Mouse (Mus musculus): ENCODE data around the gene Wnt11. TPM values are rescaled to one million over a fixed set of nuclear protein-coding genes. Genes with fewer than 3 reads are reported as not detected.
A peak's percentile ranks its signal among the peaks of the same experiment; 100 is the strongest.

Gene Wnt11
- polyA plus RNA-seq, 1 experiment from 2014 or later: 3.6 TPM

GRCm38 (mm10) chr7:98893144-98893543 lies 58.2 kb downstream of the Wnt11 start:
- H3K27ac ChIP-seq: no peak overlapping the region

GRCm38 (mm10) chr7:98894305-98894704 lies 59.4 kb downstream of the Wnt11 start:
- ATAC-seq: 0 out of 2 replicates have a peak, but pooled peaks have one; percentile 24
- WGBS (ENCODE audit: insufficient replicate concordance): 73% methylated on average over 5 of the region's 5 CpGs
- H3K27ac ChIP-seq: no peak overlapping the region
- no peak overlapping the region for H3K4me2 ChIP-seq
- no peak overlapping the region for H3K9ac ChIP-seq
- H3K9me3 ChIP-seq (replicated peaks): no peaks in the 10 kb centered on the region
- H3K4me3 ChIP-seq: no peak overlapping the region
- H3K27me3 ChIP-seq (replicated peaks): no peaks in the 10 kb centered on the region
- H3K36me3 ChIP-seq: peaks cover 9% of the 10 kb centered on the region; the same call in 1 of the 2 replicates
- peaks cover 26% of the 10 kb centered on the region for H3K4me1 ChIP-seq

More at GRCm38 (mm10) chr7:98893144-98893543, 58.2 kb downstream of the Wnt11 start:
- Histone ChIP-seq H3K9ac (no peak overlapping the region), H3K9me3 (replicated peaks) (no peaks in the 10 kb centered on the region), H3K4me2 (no peak overlapping the region), H3K27me3 (replicated peaks) (no peaks in the 10 kb centered on the region), H3K4me1 (peaks cover 26% of the 10 kb centered on the region), H3K36me3 (peaks cover 6% of the 10 kb centered on the region), H3K4me3 (no peak overlapping the region)
- ATAC-seq: no peak
- 58% methylated on average over 5 of the region's 5 CpGs for WGBS (ENCODE audit: insufficient replicate concordance)

DNA sequence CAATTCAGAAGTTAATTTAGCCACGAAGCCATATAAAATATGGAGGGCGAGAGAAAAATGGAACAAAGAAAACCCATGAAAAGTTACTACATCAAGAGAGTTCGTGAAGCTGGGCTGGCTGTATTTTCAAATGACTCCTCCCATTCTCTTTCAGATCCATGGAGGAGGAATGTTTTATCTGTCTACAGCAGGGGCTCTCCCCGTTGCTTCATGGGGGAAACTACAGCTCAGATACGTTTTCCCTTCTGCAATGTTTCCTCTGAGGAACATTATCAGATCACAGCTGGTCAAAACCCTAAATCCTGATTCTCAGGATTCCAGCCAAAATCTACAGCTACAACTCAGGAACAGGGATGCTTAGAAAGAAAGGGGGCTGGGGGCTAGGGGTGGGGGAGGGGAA lies 59.9 kb downstream of the Wnt11 start:
- Histone ChIP-seq H3K27me3 (replicated peaks) (no peaks in the 10 kb centered on the region), H3K9me3 (replicated peaks) (no peaks in the 10 kb centered on the region), H3K36me3 (peaks cover 9% of the 10 kb centered on the region; the same call in 1 of the 2 replicates), H3K4me2 (no peak overlapping the region), H3K9ac (no peak overlapping the region), H3K4me3 (no peak overlapping the region), H3K27ac (no peak overlapping the region), H3K4me1 (peaks cover 26% of the 10 kb centered on the region)
- WGBS (ENCODE audit: insufficient replicate concordance): 34% methylated on average over 5 of the region's 5 CpGs
- no peak for ATAC-seq

DNA sequence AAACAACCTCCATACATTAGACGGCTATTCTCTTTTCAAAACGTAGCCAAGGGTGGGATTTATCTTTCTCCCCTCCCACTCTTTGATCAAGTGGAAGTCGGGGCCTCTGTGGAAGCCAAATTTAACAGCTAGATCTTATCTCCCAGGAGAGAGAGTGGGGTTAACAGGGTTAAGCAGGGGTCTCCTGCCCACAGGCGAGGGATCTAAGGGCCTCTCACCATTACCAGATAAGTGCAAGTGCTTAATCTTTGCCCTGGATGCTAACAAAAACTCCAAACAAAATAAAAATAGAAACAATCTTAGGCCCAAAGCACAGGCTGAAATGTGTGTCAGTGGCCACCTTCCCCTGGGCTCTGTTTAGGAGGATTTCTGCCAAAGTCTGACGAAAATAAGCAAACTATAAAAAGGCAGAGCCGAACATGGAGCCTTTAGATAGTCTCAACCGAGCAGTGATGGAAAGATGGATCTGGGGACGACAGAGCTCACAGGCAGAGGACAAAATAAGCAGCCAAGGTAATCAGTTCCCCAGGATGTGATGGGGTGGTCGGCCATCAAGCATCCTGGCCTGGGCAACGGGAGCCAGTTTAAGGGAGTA lies 60.7 kb downstream of the Wnt11 start:
- no peak overlapping the region for H3K27ac ChIP-seq
- H3K4me1 ChIP-seq: peaks cover 26% of the 10 kb centered on the region
- H3K4me3 ChIP-seq: no peak overlapping the region
- WGBS (ENCODE audit: insufficient replicate concordance): 37% methylated on average over 10 of the region's 10 CpGs
- no peaks in the 10 kb centered on the region for H3K27me3 ChIP-seq (replicated peaks)
- H3K9ac ChIP-seq: no peak overlapping the region
- H3K36me3 ChIP-seq: peaks cover 9% of the 10 kb centered on the region; the same call in 1 of the 2 replicates
- H3K9me3 ChIP-seq (replicated peaks): peaks cover under 1% of the 10 kb centered on the region; the same call in 1 of the 2 replicates
- ATAC-seq: no peak
- H3K4me2 ChIP-seq: no peak overlapping the region

- Histone ChIP-seq H3K4me3 (no peak overlapping the region), H3K4me2 (no peak overlapping the region), H3K27me3 (replicated peaks) (no peaks in the 10 kb centered on the region), H3K9ac (no peak overlapping the region), H3K36me3 (peaks cover 16% of the 10 kb centered on the region; the same call in 1 of the 2 replicates), H3K9me3 (replicated peaks) (peaks cover 7% of the 10 kb centered on the region; the same call in 1 of the 2 replicates), H3K4me1 (peaks cover 26% of the 10 kb centered on the region), H3K27ac (no peak overlapping the region)
- ATAC-seq: no peak
- WGBS (ENCODE audit: insufficient replicate concordance): 86% methylated on average over 8 of the region's 8 CpGs
Measured at GRCm38 (mm10) chr7:98897323-98897722, 62.4 kb downstream of the Wnt11 start.

DNA sequence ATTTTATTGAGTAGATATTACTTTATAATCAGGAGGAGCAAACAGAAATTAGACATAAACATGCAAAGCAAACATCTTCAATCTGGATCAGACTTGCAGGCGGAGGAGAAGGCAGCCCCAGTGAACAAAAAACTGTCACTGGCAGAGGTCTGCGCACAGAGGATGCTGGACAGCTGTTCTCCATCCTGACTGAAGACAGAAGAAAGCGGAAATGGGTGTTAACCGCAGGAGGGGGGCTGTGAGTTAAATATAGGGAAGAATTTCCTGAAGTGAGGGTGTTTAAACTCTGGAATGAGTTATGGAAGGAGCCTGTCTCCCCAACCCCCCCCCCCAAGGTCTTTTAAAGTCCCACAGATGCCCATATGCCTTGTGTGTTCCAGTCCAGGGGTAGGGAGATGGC lies 64.9 kb downstream of the Wnt11 start:
- no peak overlapping the region for H3K4me2 ChIP-seq
- no peaks in the 10 kb centered on the region for H3K27me3 ChIP-seq (replicated peaks)
- no peak overlapping the region for H3K4me3 ChIP-seq
- peaks cover 12% of the 10 kb centered on the region for H3K4me1 ChIP-seq
- peaks cover 7% of the 10 kb centered on the region; the same call in 1 of the 2 replicates for H3K9me3 ChIP-seq (replicated peaks)
- 64% methylated on average over 4 of the region's 4 CpGs for WGBS (ENCODE audit: insufficient replicate concordance)
- no peak for ATAC-seq
- H3K9ac ChIP-seq: no peak overlapping the region
- no peak overlapping the region for H3K27ac ChIP-seq
- H3K36me3 ChIP-seq: peaks cover 16% of the 10 kb centered on the region; the same call in 1 of the 2 replicates

GRCm38 (mm10) chr7:98901120-98901519 lies 66.2 kb downstream of the Wnt11 start:
- ATAC-seq: no peak
- Histone ChIP-seq H3K4me2 (no peak overlapping the region), H3K9ac (no peak overlapping the region), H3K4me1 (no peaks in the 10 kb centered on the region), H3K27me3 (replicated peaks) (no peaks in the 10 kb centered on the region), H3K36me3 (peaks cover 20% of the 10 kb centered on the region; the same call in 1 of the 2 replicates), H3K4me3 (no peak overlapping the region), H3K27ac (no peak overlapping the region), H3K9me3 (replicated peaks) (peaks cover 7% of the 10 kb centered on the region; the same call in 1 of the 2 replicates)
- 79% methylated on average over 1 of the region's 1 CpGs for WGBS (ENCODE audit: insufficient replicate concordance)

GRCm38 (mm10) chr7:98903884-98904283 lies 69.0 kb downstream of the Wnt11 start:
- Histone ChIP-seq H3K4me1 (no peaks in the 10 kb centered on the region), H3K36me3 (peaks cover 15% of the 10 kb centered on the region; the same call in 1 of the 2 replicates), H3K4me3 (no peak overlapping the region), H3K27me3 (replicated peaks) (no peaks in the 10 kb centered on the region), H3K9me3 (replicated peaks) (peaks cover 7% of the 10 kb centered on the region; the same call in 1 of the 2 replicates), H3K27ac (no peak overlapping the region), H3K9ac (no peak overlapping the region), H3K4me2 (no peak overlapping the region)
- no peak for ATAC-seq
- 63% methylated on average over 5 of the region's 5 CpGs for WGBS (ENCODE audit: insufficient replicate concordance)

Other genes with a start within 250 kb of the Wnt11 start
- 10.4 and 11.8 TPM in 2 replicates for gene Emsy, start 178.3 kb upstream of the Wnt11 start, polyA plus RNA-seq (2016; fragmentation: Nextera tagmentation; extraction: Ambion mirVana)
- 27.7 and 28.9 TPM in 2 replicates for gene Thap12, start 132.0 kb upstream of the Wnt11 start, polyA plus RNA-seq (2016; fragmentation: Nextera tagmentation; extraction: Ambion mirVana)